Mouse (Mus musculus) kidney, adult 2 months (tissue): ENCODE results near the gene Tmeff1. TPM values are rescaled to one million over a fixed set of nuclear protein-coding genes. Genes with fewer than 3 reads are reported as not detected.

Experiments
- DNase-seq: peaks from one replicate; pipeline ENCODE4 v3.0.0; 2021
- H3K27ac ChIP-seq: fragments of 200-500 bp; 2 replicates; pipeline ENCODE4 v1.5.1; 2012; ENCODE audit warnings: low read depth, low read length, control low read depth, inconsistent platforms; ENCODE audit not compliant: insufficient read depth
- H3K27me3 ChIP-seq: fragments of 200-500 bp; replicated peaks from 2 replicates; pipeline ENCODE4 v1.6.1; 2012; ENCODE audit warnings: mild to moderate bottlenecking, moderate library complexity, low read length, inconsistent platforms; ENCODE audit not compliant: control insufficient read depth, insufficient read depth
- H3K36me3 ChIP-seq: fragments of 200-500 bp; 2 replicates; pipeline ENCODE4 v1.6.1; 2012; ENCODE audit warnings: mild to moderate bottlenecking, moderate library complexity, low read length, inconsistent platforms; ENCODE audit not compliant: control insufficient read depth, insufficient read depth
- H3K4me1 ChIP-seq: fragments of 200-500 bp; 2 replicates; pipeline ENCODE4 v1.6.1; 2011; ENCODE audit warnings: low read length; ENCODE audit not compliant: control insufficient read depth, insufficient read depth
- H3K4me3 ChIP-seq: fragments of 200-500 bp; 2 replicates; pipeline ENCODE4 v1.5.1; 2011; ENCODE audit warnings: mild to moderate bottlenecking, low read depth, low read length, control low read depth; ENCODE audit not compliant: insufficient read depth
- CTCF ChIP-seq: fragments of 200-500 bp; conservative IDR thresholded peaks from 2 replicates; pipeline ENCODE4 v1.5.1; 2011; ENCODE audit warnings: low read depth, mild to moderate bottlenecking, control low read depth, low read length, moderate library complexity, mixed read lengths; ENCODE audit not compliant: insufficient read depth, insufficient read length
- POLR2A ChIP-seq: fragments of 200-500 bp; IDR thresholded peaks from one replicate; pipeline ENCODE4 v1.6.1; 2011; ENCODE audit warnings: low read depth, low read length, control low read depth
- WGBS: fragments of 180-500 bp; shearing (Covaris S2); methylation state at CpG from one replicate; pipeline ENCODE4 v1.1.7; 2018; 5-methylcytosine and 5-hydroxymethylcytosine counted together
- polyA plus RNA-seq: library from polyadenylated mRNA; depleted of rRNA; stranded (reverse); fragments of >200 nt; gene quantifications from 2 replicates; pipeline ENCODE4 v1.2.3, GENCODE M21; 2012

The Tmeff1 gene
- polyA plus RNA-seq, 1 experiment, result 1.3 TPM

DNA sequence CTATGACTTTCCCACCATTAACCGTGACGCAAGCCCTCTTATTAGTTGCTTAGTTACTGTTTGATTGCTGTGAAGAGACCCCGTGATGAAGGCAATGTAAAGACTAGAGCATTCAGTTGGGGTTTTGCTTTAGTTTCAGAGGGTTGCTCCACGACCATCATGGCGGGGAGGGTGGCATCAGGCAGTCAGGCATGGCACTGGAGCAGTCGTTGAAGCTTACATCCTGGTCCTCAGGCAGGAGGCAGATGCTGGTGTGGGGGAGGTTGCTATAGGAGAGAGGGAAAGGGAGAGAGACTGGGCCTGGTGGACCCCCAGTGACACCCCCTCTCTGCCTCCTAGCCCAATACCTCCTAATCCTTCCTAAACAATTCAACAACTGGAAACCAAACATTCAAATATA lies 35.1 kb downstream of the Tmeff1 start:
- no peaks in the 10 kb centered on the region for H3K36me3 ChIP-seq

DNA sequence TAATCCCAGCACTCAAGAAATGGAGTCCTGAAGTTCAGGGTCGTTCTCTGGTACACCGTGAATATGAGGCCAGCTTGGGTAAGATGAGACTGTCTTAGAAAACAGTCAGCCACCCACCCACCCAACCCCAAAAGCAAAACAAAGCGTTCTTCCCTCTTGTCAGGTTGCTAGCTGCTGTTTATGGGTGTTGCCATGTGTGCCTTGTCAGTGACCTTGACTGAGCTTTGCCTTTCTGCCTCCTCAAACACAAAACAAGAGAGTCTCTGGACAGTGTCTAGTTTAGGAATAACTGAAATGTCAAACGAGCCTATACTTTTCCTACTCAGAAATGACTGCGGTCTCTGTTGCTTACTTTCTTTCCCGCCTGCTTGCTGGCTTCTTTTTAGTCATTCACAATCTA lies 37.3 kb downstream of the Tmeff1 start:
- no peak overlapping the region for H3K27ac ChIP-seq
- 68% methylated on average over 6 of the region's 6 CpGs for WGBS

More for the DNA sequence above, 35.1 kb downstream of the Tmeff1 start:
- Histone ChIP-seq H3K4me3 (no peak overlapping the region), H3K27me3 (no peaks in the 10 kb centered on the region), H3K4me1 (no peaks in the 10 kb centered on the region), H3K27ac (no peak overlapping the region)
- DNase-seq, result no peak
- no peak for TF ChIP-seq POLR2A
- 78% methylated on average over 6 of the region's 6 CpGs for WGBS

DNA sequence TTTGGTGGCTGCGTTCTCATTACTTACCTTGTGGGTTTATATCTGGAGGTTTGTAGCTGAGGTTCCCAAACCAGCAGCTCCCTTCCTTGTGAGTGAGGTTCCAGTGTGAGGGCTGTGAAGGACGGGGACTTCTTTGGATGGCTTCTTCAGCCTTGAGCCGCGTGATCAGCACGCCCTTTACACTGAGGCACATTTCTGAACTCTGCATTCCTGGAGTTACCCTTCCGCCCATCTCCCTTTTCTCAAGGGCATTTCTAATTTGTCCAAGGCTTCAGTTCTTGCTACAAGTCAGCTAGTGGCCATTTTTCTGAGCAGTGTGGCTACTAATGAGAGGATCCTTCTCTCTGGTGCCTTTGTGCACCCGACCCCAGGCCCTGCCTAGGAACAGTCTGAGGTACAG lies 38.0 kb downstream of the Tmeff1 start:
- no peaks in the 10 kb centered on the region for H3K36me3 ChIP-seq
- H3K4me3 ChIP-seq, result no peak overlapping the region
- DNase-seq, result no peak
- WGBS, result 90% methylated on average over 7 of the region's 7 CpGs
- no peak for TF ChIP-seq POLR2A
- TF ChIP-seq CTCF, result no peak
- no peaks in the 10 kb centered on the region for H3K4me1 ChIP-seq
- no peak overlapping the region for H3K27ac ChIP-seq
- H3K27me3 ChIP-seq, result no peaks in the 10 kb centered on the region

More for the DNA sequence above, 37.3 kb downstream of the Tmeff1 start:
- no peak overlapping the region for H3K4me3 ChIP-seq
- H3K27me3 ChIP-seq, result no peaks in the 10 kb centered on the region
- H3K36me3 ChIP-seq, result no peaks in the 10 kb centered on the region
- no peak for TF ChIP-seq POLR2A
- TF ChIP-seq CTCF, result no peak
- H3K4me1 ChIP-seq, result no peaks in the 10 kb centered on the region
- no peak for DNase-seq

DNA sequence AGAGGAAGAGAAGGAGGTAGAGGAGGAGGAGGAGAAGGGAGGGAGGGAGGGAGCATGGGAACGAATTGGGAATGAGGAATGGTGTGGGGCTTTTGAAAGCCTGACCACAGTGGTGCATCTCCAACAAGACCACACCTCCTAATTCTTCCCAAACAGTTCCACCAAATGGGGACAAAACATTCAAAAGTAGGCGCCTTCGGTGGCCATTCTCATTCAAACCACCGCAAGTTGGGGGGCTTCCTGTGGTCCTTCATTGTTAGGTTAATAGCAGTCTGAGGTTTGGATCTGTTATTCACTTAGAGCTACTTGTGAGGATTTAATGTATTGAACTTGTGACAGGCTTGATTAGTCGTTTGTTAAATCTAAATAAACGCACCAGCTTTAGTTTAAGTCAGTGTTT lies 40.0 kb downstream of the Tmeff1 start:
- H3K36me3 ChIP-seq, result no peaks in the 10 kb centered on the region
- H3K4me3 ChIP-seq, result no peak overlapping the region
- H3K27ac ChIP-seq, result no peak overlapping the region
- TF ChIP-seq POLR2A (no peak), CTCF (no peak)
- no peak for DNase-seq
- 77% methylated on average over 6 of the region's 6 CpGs for WGBS
- no peaks in the 10 kb centered on the region for H3K27me3 ChIP-seq
- no peaks in the 10 kb centered on the region for H3K4me1 ChIP-seq

DNA sequence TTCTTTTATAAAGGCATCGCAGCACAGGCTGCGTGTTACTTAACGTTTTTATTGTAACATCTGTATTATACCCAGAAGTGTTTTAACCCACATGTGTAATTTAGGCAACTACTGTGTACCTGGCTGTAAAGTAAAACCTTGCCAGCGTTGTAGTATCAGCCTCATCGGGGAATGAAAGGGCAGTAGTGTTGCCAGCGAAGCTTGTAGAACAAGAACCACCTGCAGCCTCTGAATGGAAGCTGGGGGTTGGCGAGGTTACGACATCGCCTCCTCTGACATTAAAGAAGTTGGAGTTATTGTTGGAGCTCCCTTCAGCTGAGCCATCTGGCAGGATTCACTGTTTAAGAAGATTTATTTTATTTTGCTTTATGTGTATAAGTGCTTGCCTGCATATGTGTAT lies 40.9 kb downstream of the Tmeff1 start:
- no peaks in the 10 kb centered on the region for H3K4me1 ChIP-seq
- no peak for TF ChIP-seq CTCF
- TF ChIP-seq POLR2A, result no peak
- no peak for DNase-seq
- WGBS, result 57% methylated on average over 9 of the region's 9 CpGs
- no peak overlapping the region for H3K27ac ChIP-seq
- no peak overlapping the region for H3K4me3 ChIP-seq
- H3K36me3 ChIP-seq, result no peaks in the 10 kb centered on the region
- no peaks in the 10 kb centered on the region for H3K27me3 ChIP-seq

DNA sequence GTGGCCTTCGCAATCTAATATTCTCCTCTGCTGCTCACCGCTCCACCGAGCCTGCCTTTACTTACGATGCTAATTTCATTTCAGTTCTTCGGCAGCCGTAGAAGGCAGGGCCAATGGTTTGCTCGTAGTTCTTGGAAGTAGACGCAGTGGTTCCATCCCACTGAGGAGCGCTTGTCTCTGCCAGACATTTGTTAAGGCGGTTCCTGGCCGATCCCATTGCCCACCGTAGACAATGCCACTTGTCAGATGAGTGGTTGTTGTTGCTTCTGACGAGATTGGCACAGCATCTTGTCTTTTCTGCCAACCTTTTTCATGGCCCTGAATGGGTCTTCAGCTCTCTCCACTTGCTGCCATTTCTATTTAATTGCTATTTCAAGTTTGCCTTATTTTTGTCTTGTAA lies 44.5 kb downstream of the Tmeff1 start:
- Histone ChIP-seq H3K27me3 (no peaks in the 10 kb centered on the region; the same call in 1 of the 2 replicates), H3K27ac (no peak overlapping the region), H3K4me1 (no peaks in the 10 kb centered on the region), H3K4me3 (no peak overlapping the region), H3K36me3 (no peaks in the 10 kb centered on the region)
- TF ChIP-seq POLR2A (no peak), CTCF (no peak)
- no peak for DNase-seq
- 95% methylated on average over 13 of the region's 13 CpGs for WGBS

DNA sequence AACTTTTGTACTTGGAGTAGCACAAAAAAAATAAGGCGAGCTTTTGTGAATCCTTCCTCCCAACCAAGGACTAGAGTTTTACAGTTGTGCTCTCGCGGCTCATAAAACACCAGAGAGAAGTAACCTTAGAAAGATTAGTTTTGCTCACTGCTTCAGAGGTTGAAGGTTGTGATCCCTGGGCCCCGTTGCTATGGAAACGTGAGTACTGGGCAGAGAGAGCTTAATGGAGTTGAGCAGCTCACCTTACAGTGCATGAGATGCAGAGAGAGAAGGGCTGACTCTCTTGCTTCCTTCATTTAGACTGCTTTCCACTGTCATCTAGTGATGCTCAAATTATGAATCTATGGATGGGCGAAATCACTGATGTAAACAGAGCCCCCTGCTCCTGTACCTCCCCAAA lies 48.6 kb downstream of the Tmeff1 start:
- Histone ChIP-seq H3K27me3 (no peaks in the 10 kb centered on the region; the same call in 1 of the 2 replicates), H3K27ac (no peak overlapping the region)
- WGBS, result 52% methylated on average over 6 of the region's 6 CpGs

DNA sequence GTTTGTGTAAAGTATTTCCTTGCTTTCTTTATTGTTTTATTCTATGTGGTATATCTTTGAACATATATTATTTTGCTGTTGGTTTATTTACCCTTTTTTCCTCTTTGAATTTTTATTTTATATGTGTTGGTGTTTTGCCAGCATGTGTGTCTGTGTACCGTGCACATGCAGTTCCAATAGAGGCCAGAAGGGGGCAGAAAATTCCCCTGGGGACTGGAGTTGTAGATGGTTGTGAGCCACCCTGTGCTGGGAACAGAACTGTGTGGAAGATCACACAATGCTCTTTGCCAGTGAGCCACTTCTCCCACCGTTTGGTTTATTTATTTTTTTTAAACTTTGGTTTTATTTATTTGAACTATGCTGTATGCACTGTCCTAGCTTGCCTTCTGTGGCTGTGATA lies 49.1 kb downstream of the Tmeff1 start:
- Histone ChIP-seq H3K27me3 (no peaks in the 10 kb centered on the region; the same call in 1 of the 2 replicates), H3K4me1 (no peaks in the 10 kb centered on the region), H3K27ac (no peak overlapping the region), H3K4me3 (no peak overlapping the region), H3K36me3 (no peaks in the 10 kb centered on the region)
- WGBS, result 61% methylated on average over 2 of the region's 2 CpGs
- TF ChIP-seq POLR2A (no peak), CTCF (peak; percentile 37)
- peak; percentile 8 for DNase-seq

More for the DNA sequence above, 48.6 kb downstream of the Tmeff1 start:
- Histone ChIP-seq H3K4me1 (no peaks in the 10 kb centered on the region), H3K36me3 (no peaks in the 10 kb centered on the region), H3K4me3 (no peak overlapping the region)
- no peak for DNase-seq
- TF ChIP-seq POLR2A, result no peak
- TF ChIP-seq CTCF, result no peak
